Mouse (Mus musculus): ENCODE measurements around the gene Myo5c.

The Myo5c gene

GRCm38 (mm10) chr9:75275051-75275450 is 43.2 kb downstream of the Myo5c start:
- DNase-seq (ENCODE audit: low spot score in 2 of 2): no peak

- peak; percentile 18 to 53 for DNase-seq (ENCODE audit: low spot score in 2 of 2)
These were observed 49.0 kb downstream of the Myo5c start for GRCm38 (mm10) chr9:75280814-75281213.

- no peak for DNase-seq (ENCODE audit: low spot score in 2 of 2)
These were observed 50.4 kb downstream of the Myo5c start for GRCm38 (mm10) chr9:75282179-75282578.

GRCm38 (mm10) chr9:75282830-75283229 is 51.0 kb downstream of the Myo5c start:
- DNase-seq (ENCODE audit: low spot score in 2 of 2): peak; percentile 10 to 33

GRCm38 (mm10) chr9:75283636-75284035 is 51.8 kb downstream of the Myo5c start:
- no peak for DNase-seq (ENCODE audit: low spot score in 2 of 2)

GRCm38 (mm10) chr9:75285363-75285762 is 53.5 kb downstream of the Myo5c start:
- no peak for DNase-seq (ENCODE audit: low spot score in 2 of 2)

- no peak for DNase-seq (ENCODE audit: low spot score in 2 of 2)
These were observed 55.8 kb downstream of the Myo5c start for GRCm38 (mm10) chr9:75287636-75288035.

- no peak for DNase-seq (ENCODE audit: low spot score in 2 of 2)
These were observed 57.7 kb downstream of the Myo5c start for GRCm38 (mm10) chr9:75289545-75289944.

- peak in 1 of 2 experiments; percentile 25 for DNase-seq (ENCODE audit: low spot score in 2 of 2)
These were observed 67.5 kb downstream of the Myo5c start for GRCm38 (mm10) chr9:75299342-75299741.

- DNase-seq (ENCODE audit: low spot score in 2 of 2): no peak
These were observed 71.2 kb downstream of the Myo5c start for GRCm38 (mm10) chr9:75303033-75303432.

- peak in 1 of 2 experiments; percentile 13 for DNase-seq (ENCODE audit: low spot score in 2 of 2)
These were observed 72.0 kb downstream of the Myo5c start for GRCm38 (mm10) chr9:75303701-75304261.

- no peak for DNase-seq (ENCODE audit: low spot score in 2 of 2)
These were observed 72.5 kb downstream of the Myo5c start for GRCm38 (mm10) chr9:75304286-75304685.

- no peak for DNase-seq (ENCODE audit: low spot score in 2 of 2)
These were observed 74.5 kb downstream of the Myo5c start, which contains the start of gene Gnb5 for GRCm38 (mm10) chr9:75306126-75306898. TSS of gene Gnb5 (plus strand) at chr9:75306288.

GRCm38 (mm10) chr9:75307015-75307414 is 75.2 kb downstream of the Myo5c start:
- no peak for DNase-seq (ENCODE audit: low spot score in 2 of 2)

GRCm38 (mm10) chr9:75308621-75309020 is 76.8 kb downstream of the Myo5c start:
- no peak for DNase-seq (ENCODE audit: low spot score in 2 of 2)

- peak; percentile 50 to 64 for DNase-seq (ENCODE audit: low spot score in 2 of 2)
These were observed 80.2 kb downstream of the Myo5c start for GRCm38 (mm10) chr9:75312008-75312407.

- no peak for DNase-seq (ENCODE audit: low spot score in 2 of 2)
These were observed 81.5 kb downstream of the Myo5c start for GRCm38 (mm10) chr9:75313138-75313831.

GRCm38 (mm10) chr9:75313832-75314516 is 82.2 kb downstream of the Myo5c start:
- DNase-seq (ENCODE audit: low spot score in 2 of 2): peak; percentile 62 to 64

- no peak for DNase-seq (ENCODE audit: low spot score in 2 of 2)
These were observed 82.8 kb downstream of the Myo5c start for GRCm38 (mm10) chr9:75314517-75315105.

- DNase-seq (ENCODE audit: low spot score in 2 of 2): no peak
These were observed 83.4 kb downstream of the Myo5c start for GRCm38 (mm10) chr9:75315238-75315637.

- DNase-seq (ENCODE audit: low spot score in 2 of 2): no peak
These were observed 85.0 kb downstream of the Myo5c start for GRCm38 (mm10) chr9:75316771-75317170.

- DNase-seq (ENCODE audit: low spot score in 2 of 2): no peak
These were observed 86.4 kb downstream of the Myo5c start for GRCm38 (mm10) chr9:75318196-75318595.
